Mouse (Mus musculus) urinary bladder, postnatal 10 days (tissue): ENCODE results near the gene Zfp839.

ENCODE experiments used
- DNase-seq: peaks from one replicate; pipeline ENCODE4 v3.0.0; 2022; ENCODE audit warnings: low spot score

Gene Zfp839

GRCm38 (mm10) chr12:110850010-110850928 lies at the start of gene Zfp839:
Gene Zfp839, plus strand, starts transcription at chr12:110850253.
- peak; percentile 56 for DNase-seq

- DNase-seq = no peak
Measured at GRCm38 (mm10) chr12:110801876-110802464, 48.1 kb upstream of the Zfp839 start.

GRCm38 (mm10) chr12:110802674-110803297 lies 47.3 kb upstream of the Zfp839 start:
- no peak for DNase-seq

- no peak for DNase-seq
Measured at GRCm38 (mm10) chr12:110804261-110804660, 45.8 kb upstream of the Zfp839 start.

GRCm38 (mm10) chr12:110806301-110806970 lies 43.6 kb upstream of the Zfp839 start:
- DNase-seq = no peak

- DNase-seq = no peak
Measured at GRCm38 (mm10) chr12:110808430-110808829, 41.6 kb upstream of the Zfp839 start.

GRCm38 (mm10) chr12:110808848-110809247 lies 41.2 kb upstream of the Zfp839 start:
- DNase-seq = no peak

GRCm38 (mm10) chr12:110813132-110813531 lies 36.9 kb upstream of the Zfp839 start:
- DNase-seq = no peak

- DNase-seq = no peak
Measured at GRCm38 (mm10) chr12:110813624-110814023, 36.4 kb upstream of the Zfp839 start.

GRCm38 (mm10) chr12:110814924-110815323 lies 35.1 kb upstream of the Zfp839 start:
- no peak for DNase-seq

- no peak for DNase-seq
Measured at GRCm38 (mm10) chr12:110816833-110817232, 33.2 kb upstream of the Zfp839 start.

- no peak for DNase-seq
Measured at GRCm38 (mm10) chr12:110819367-110819766, 30.7 kb upstream of the Zfp839 start.

GRCm38 (mm10) chr12:110821787-110822186 lies 28.3 kb upstream of the Zfp839 start:
- DNase-seq = no peak

GRCm38 (mm10) chr12:110822366-110822765 lies 27.7 kb upstream of the Zfp839 start:
- DNase-seq = no peak

- DNase-seq = no peak
Measured at GRCm38 (mm10) chr12:110828908-110829307, 21.1 kb upstream of the Zfp839 start.

- DNase-seq = no peak
Measured at GRCm38 (mm10) chr12:110830293-110831024, 19.6 kb upstream of the Zfp839 start.

- no peak for DNase-seq
Measured at GRCm38 (mm10) chr12:110835182-110835581, 14.9 kb upstream of the Zfp839 start.

- no peak for DNase-seq
Measured at GRCm38 (mm10) chr12:110836729-110837128, 13.3 kb upstream of the Zfp839 start.

GRCm38 (mm10) chr12:110837192-110837841 lies 12.7 kb upstream of the Zfp839 start:
- no peak for DNase-seq

GRCm38 (mm10) chr12:110837850-110838249 lies 12.2 kb upstream of the Zfp839 start:
- DNase-seq = no peak
